Mouse (Mus musculus) MN1 (cell line): Measurements from ENCODE around the gene Thap7.

Experiments used
- DNase-seq: peaks from one replicate; pipeline ENCODE4 v3.0.0-alpha.2; 2016; ENCODE audit warnings: low spot score

The Thap7 gene

DNA sequence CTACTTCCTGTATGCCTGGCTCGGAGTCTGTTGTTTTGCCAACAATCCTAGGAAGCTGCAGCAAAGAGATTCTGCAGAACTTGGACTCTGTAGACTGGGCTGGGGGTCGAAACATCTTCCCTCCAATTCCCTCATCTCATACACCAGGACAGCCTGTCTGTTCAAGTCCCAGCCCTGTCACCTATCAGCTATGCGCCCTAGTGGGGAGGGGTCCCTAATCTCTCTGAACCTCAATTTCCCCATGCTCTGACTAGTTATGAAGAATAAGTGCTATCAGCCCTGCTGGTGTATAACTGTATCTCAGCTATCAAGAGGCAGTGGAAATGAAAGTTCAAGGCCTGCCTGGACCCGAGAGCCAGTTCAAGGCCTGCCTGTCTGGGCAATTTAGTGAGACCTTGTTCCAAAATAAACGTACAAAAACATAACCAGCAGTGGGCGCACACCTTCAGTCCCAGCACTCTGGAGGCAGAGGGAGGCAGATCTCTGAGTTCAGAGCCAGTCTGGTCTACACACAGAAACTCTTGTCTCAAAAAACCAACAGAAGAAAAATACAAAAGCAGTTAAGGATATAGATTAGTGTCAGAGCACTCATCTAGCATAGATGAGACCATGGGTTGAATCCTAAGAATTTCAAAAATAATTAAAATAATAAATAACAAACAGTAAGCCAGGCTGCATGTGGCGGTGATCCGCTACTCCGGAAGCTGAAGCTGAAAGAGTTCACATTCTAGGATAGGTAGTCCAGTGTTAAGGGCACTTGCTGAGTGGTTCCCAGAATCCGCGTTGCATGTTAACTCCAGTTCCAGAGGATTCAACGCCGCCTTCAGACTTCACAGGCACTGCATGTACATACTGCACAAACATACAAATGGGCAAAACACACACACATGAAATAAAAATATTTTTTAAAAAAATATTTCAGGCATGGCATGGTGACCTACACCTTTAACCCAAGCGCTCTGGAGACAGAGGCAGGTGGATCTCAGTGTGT is 42.2 kb downstream of the Thap7 start:
- no peak for DNase-seq

DNA sequence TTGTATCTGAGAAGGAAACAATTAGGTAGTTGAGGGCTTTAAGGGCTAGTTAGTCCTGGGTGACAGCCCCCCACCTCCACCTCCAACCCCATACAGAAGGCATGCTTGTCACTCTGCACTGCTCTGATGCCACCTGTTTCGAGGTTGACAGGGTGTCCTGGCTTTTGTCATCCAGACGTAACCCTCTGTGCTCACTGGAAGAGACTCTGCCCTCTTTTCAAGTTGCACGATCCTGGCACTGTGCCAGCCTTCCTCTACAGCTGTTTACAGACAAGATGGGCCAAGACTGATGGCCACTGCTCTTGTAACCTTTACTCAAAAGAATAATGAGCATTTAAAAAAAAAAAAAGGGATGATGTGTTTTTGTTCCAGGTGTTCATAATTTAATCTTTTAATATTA is 44.4 kb downstream of the Thap7 start:
- DNase-seq = peak; percentile 89

DNA sequence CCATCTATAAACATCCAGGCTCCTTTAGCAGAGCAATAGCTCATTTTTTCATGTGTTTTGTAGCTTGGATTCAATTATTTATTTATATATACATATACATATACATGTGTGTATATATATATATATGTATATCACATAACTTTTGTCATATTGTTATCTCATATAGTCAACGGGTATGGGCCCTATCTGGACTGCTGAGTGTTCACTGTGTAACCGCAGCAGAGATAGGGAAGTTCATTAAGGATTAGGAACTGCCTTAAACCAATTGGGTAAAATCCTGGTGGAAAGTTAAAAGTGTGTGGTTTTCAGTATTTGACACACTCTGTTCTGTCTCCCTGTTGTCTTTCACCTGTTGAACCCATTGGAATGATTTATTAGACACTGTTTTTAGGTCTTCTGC is 49.5 kb downstream of the Thap7 start:
- no peak for DNase-seq

DNA sequence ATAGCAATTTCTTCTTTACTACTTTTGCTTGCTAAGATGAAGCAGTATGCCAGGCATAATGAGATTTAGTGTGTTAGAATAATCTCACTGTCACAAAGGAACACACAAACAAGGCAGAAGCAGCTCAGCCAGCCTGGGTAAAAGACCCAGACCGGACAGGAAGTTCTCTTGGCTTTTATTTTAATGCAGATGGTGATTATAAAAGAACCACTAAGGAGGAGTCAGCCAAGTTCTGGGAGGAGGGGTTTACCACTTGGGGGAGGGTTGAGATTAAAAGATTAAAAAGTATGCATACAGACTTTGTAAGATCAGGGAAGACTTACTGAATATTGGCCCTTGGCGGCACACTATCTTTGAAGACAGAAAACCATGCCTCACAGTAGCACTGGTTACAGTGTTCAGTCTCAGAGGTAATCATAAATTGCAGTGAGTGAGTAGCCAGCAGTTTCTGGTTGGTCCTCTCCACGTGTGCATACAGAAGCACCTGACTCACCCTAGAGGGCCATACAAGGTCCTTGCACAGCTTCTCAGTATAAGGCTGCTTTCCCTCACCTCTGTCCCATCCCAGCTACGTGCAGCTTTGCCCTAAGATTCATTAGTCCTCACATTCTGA is 52.5 kb downstream of the Thap7 start:
- no peak for DNase-seq
